Mouse (Mus musculus): ENCODE results near the gene Slc35c1.

- TF ChIP-seq CTCF (IDR thresholded peaks at IDR 0.05; ENCODE audit: control insufficient read depth, insufficient read depth, insufficient replicate concordance, low read depth, low read length) (no peak), POLR2A (IDR thresholded peaks at IDR 0.05; ENCODE audit: control insufficient read depth, low read depth, low read length) (peak; percentile 95)
These were observed 26.6 kb downstream of the Slc35c1 start, which contains the start of gene Cry2 for GRCm38 (mm10) chr2:92433578-92434374.
